Mouse (Mus musculus) liver, embryonic 13.5 days (tissue): Measurements from ENCODE around the gene Sun2. TPM values are rescaled to one million over a fixed set of nuclear protein-coding genes. Genes with fewer than 3 reads are reported as not detected.

Source experiments
- ATAC-seq: fragments of 200-750 bp; cut with Nextera tagmentation; 2 replicates; pipeline ENCODE4 v1.8.0; 2017; ENCODE audit warnings: low read depth, mild to moderate bottlenecking, moderate number of reproducible peaks, moderate library complexity
- DNase-seq: peaks from one replicate; pipeline ENCODE4 v3.0.0; 2022
- H3K27ac ChIP-seq: fragments of 300-500 bp; sonication (generic); 2 replicates; pipeline ENCODE4 v1.5.1; 2015; ENCODE audit warnings: moderate library complexity, mild to moderate bottlenecking, inconsistent platforms
- H3K27me3 ChIP-seq: fragments of 300-500 bp; sonication (generic); 2 replicates; pipeline ENCODE4 v1.6.1; 2015; ENCODE audit warnings: mild to moderate bottlenecking, inconsistent platforms
- H3K36me3 ChIP-seq: fragments of 300-500 bp; sonication (generic); 2 replicates; pipeline ENCODE4 v1.6.1; 2015; ENCODE audit warnings: mild to moderate bottlenecking, inconsistent platforms
- H3K4me1 ChIP-seq: fragments of 300-500 bp; sonication (generic); replicated peaks from 2 replicates; pipeline ENCODE4 v1.6.1; 2015; ENCODE audit warnings: inconsistent platforms
- H3K4me2 ChIP-seq: fragments of 300-500 bp; sonication (generic); 2 replicates; pipeline ENCODE4 v1.6.1; 2015; ENCODE audit warnings: inconsistent platforms, mild to moderate bottlenecking, moderate library complexity
- H3K4me3 ChIP-seq: fragments of 300-500 bp; sonication (generic); replicated peaks from 2 replicates; pipeline ENCODE4 v1.5.1; 2015; ENCODE audit warnings: mild to moderate bottlenecking, inconsistent platforms
- H3K9ac ChIP-seq: fragments of 300-500 bp; sonication (generic); 2 replicates; pipeline ENCODE4 v1.6.1; 2015; ENCODE audit warnings: mild to moderate bottlenecking, inconsistent platforms
- H3K9me3 ChIP-seq: fragments of 300-500 bp; sonication (generic); replicated peaks from 2 replicates; pipeline ENCODE4 v1.6.1; 2016; ENCODE audit warnings: inconsistent platforms
- WGBS: fragments of 180-500 bp; shearing (Covaris S2); methylation state at CpG from one replicate; pipeline ENCODE4 v1.1.7; 2015; ENCODE audit not compliant: insufficient replicate concordance; 5-methylcytosine and 5-hydroxymethylcytosine counted together
- polyA plus RNA-seq: library from polyadenylated mRNA; unstranded; fragments of >200 nt; fragmentation: Nextera tagmentation; extraction: Ambion mirVana; gene quantifications from 2 replicates; pipeline ENCODE4 v1.2.1, GENCODE M21; 2015

The Sun2 gene
- polyA plus RNA-seq: 1.3 and 1.5 TPM in 2 replicates

GRCm38 (mm10) chr15:79741921-79742705 is at the start of gene Sun2:
TSS of gene Sun2 (minus strand) at chr15:79742536.
- Histone ChIP-seq H3K27me3 (no peaks in the 10 kb centered on the region), H3K4me1 (peaks cover 40% of the 10 kb centered on the region), H3K36me3 (peaks cover 21% of the 10 kb centered on the region), H3K9ac (peak within 1 kb of the TSS; percentile 92), H3K4me3 (peak within 1 kb of the TSS; percentile 93), H3K9me3 (no peaks in the 10 kb centered on the region), H3K4me2 (peak within 1 kb of the TSS; percentile 95), H3K27ac (peak within 1 kb of the TSS; percentile 59)
- DNase-seq (peak; percentile 83), ATAC-seq (peak; percentile 90)
- under 1% methylated on average over 93 of the region's 93 CpGs for whole genome bisulfite sequencing

GRCm38 (mm10) chr15:79791502-79791901 is 49.2 kb upstream of the Sun2 start:
- ATAC-seq (no peak; the same call in 1 of the 2 replicates), DNase-seq (peak; percentile 37)
- Histone ChIP-seq H3K9ac (no peak overlapping the region), H3K27ac (no peak overlapping the region), H3K36me3 (no peaks in the 10 kb centered on the region), H3K4me2 (no peak overlapping the region), H3K4me3 (no peak overlapping the region), H3K9me3 (no peaks in the 10 kb centered on the region), H3K4me1 (no peaks in the 10 kb centered on the region), H3K27me3 (peaks cover 43% of the 10 kb centered on the region)
- 3% methylated on average over 12 of the region's 12 CpGs for WGBS

GRCm38 (mm10) chr15:79790905-79791304 is 48.6 kb upstream of the Sun2 start:
- DNase-seq: no peak
- Histone ChIP-seq H3K27me3 (peaks cover 45% of the 10 kb centered on the region), H3K4me2 (no peak overlapping the region), H3K9ac (no peak overlapping the region), H3K4me1 (no peaks in the 10 kb centered on the region), H3K9me3 (no peaks in the 10 kb centered on the region), H3K4me3 (no peak overlapping the region), H3K36me3 (no peaks in the 10 kb centered on the region), H3K27ac (no peak overlapping the region)
- no peak for ATAC-seq
- 62% methylated on average over 6 of the region's 6 CpGs for WGBS

GRCm38 (mm10) chr15:79790111-79790510 is 47.8 kb upstream of the Sun2 start:
- no peak overlapping the region for H3K27ac ChIP-seq
- ATAC-seq: no peak
- peaks cover 47% of the 10 kb centered on the region for H3K27me3 ChIP-seq
- H3K4me1 ChIP-seq: no peaks in the 10 kb centered on the region
- DNase-seq: no peak
- H3K9me3 ChIP-seq: no peaks in the 10 kb centered on the region
- no peak overlapping the region for H3K4me2 ChIP-seq
- H3K4me3 ChIP-seq: no peak overlapping the region
- no peaks in the 10 kb centered on the region for H3K36me3 ChIP-seq
- WGBS: 37% methylated on average over 8 of the region's 8 CpGs
- H3K9ac ChIP-seq: no peak overlapping the region

GRCm38 (mm10) chr15:79787815-79788214 is 45.5 kb upstream of the Sun2 start:
- H3K4me1 ChIP-seq: no peaks in the 10 kb centered on the region
- H3K4me2 ChIP-seq: no peak overlapping the region
- no peak overlapping the region for H3K4me3 ChIP-seq
- H3K9ac ChIP-seq: no peak overlapping the region
- WGBS: 51% methylated on average over 8 of the region's 8 CpGs
- ATAC-seq: no peak
- no peak for DNase-seq
- no peaks in the 10 kb centered on the region for H3K9me3 ChIP-seq
- no peak overlapping the region for H3K27ac ChIP-seq
- H3K27me3 ChIP-seq: peaks cover 40% of the 10 kb centered on the region
- H3K36me3 ChIP-seq: no peaks in the 10 kb centered on the region

- Histone ChIP-seq H3K27me3 (peaks cover 23% of the 10 kb centered on the region), H3K36me3 (no peaks in the 10 kb centered on the region), H3K4me1 (no peaks in the 10 kb centered on the region), H3K4me3 (no peak overlapping the region), H3K9ac (no peak overlapping the region), H3K9me3 (no peaks in the 10 kb centered on the region), H3K4me2 (no peak overlapping the region), H3K27ac (no peak overlapping the region)
- DNase-seq (no peak), ATAC-seq (no peak)
- 56% methylated on average over 1 of the region's 1 CpGs for whole genome bisulfite sequencing
Observed at GRCm38 (mm10) chr15:79785056-79785455, 42.7 kb upstream of the Sun2 start.

- Histone ChIP-seq H3K27ac (no peak within 1 kb of the TSS), H3K9ac (no peak within 1 kb of the TSS), H3K4me3 (no peak within 1 kb of the TSS), H3K4me2 (no peak within 1 kb of the TSS), H3K9me3 (no peaks in the 10 kb centered on the region), H3K36me3 (no peaks in the 10 kb centered on the region), H3K4me1 (peaks cover 21% of the 10 kb centered on the region), H3K27me3 (peaks cover 6% of the 10 kb centered on the region; the same call in 1 of the 2 replicates)
- DNase-seq (no peak), ATAC-seq (no peak)
Observed at GRCm38 (mm10) chr15:79777749-79778148, 35.4 kb upstream of the Sun2 start, which contains the start of gene Dnal4. TSS of gene Dnal4 (minus strand) at chr15:79777849.

GRCm38 (mm10) chr15:79775662-79776061 is 33.3 kb upstream of the Sun2 start:
- Histone ChIP-seq H3K4me1 (peaks cover 21% of the 10 kb centered on the region), H3K9ac (no peak overlapping the region), H3K36me3 (no peaks in the 10 kb centered on the region), H3K4me3 (no peak overlapping the region), H3K9me3 (no peaks in the 10 kb centered on the region), H3K4me2 (no peak overlapping the region), H3K27ac (no peak overlapping the region), H3K27me3 (peaks cover 6% of the 10 kb centered on the region; the same call in 1 of the 2 replicates)
- ATAC-seq: no peak
- DNase-seq: no peak
- WGBS: 52% methylated on average over 7 of the region's 7 CpGs

GRCm38 (mm10) chr15:79774117-79775027 is 32.0 kb upstream of the Sun2 start:
- DNase-seq: peak; percentile 92
- peak overlapping the region; percentile 37; the same call in 1 of the 2 replicates for H3K27ac ChIP-seq
- H3K27me3 ChIP-seq: peaks cover 6% of the 10 kb centered on the region; the same call in 1 of the 2 replicates
- no peaks in the 10 kb centered on the region for H3K36me3 ChIP-seq
- under 1% methylated on average over 50 of the region's 50 CpGs for WGBS
- peaks cover 21% of the 10 kb centered on the region for H3K4me1 ChIP-seq
- peak overlapping the region; percentile 69 for H3K4me3 ChIP-seq
- peak overlapping the region; percentile 73 for H3K9ac ChIP-seq
- peak overlapping the region; percentile 81 for H3K4me2 ChIP-seq
- no peaks in the 10 kb centered on the region for H3K9me3 ChIP-seq
- ATAC-seq: peak; percentile 99

- H3K27ac ChIP-seq: no peak overlapping the region
- H3K4me3 ChIP-seq: no peak overlapping the region
- WGBS: 70% methylated on average over 21 of the region's 21 CpGs
- H3K4me2 ChIP-seq: no peak overlapping the region
- ATAC-seq (no peak), DNase-seq (no peak)
- no peaks in the 10 kb centered on the region for H3K9me3 ChIP-seq
- H3K4me1 ChIP-seq: peaks cover 30% of the 10 kb centered on the region
- H3K36me3 ChIP-seq: no peaks in the 10 kb centered on the region
- H3K9ac ChIP-seq: no peak overlapping the region
- 0 out of 2 replicates have a peak, but pooled peaks cover 2% of the 10 kb centered on the region for H3K27me3 ChIP-seq
Observed at GRCm38 (mm10) chr15:79770629-79771240, 28.4 kb upstream of the Sun2 start.

GRCm38 (mm10) chr15:79768302-79768701 is 26.0 kb upstream of the Sun2 start:
- Histone ChIP-seq H3K9me3 (no peaks in the 10 kb centered on the region), H3K4me3 (no peak overlapping the region), H3K27me3 (no peaks in the 10 kb centered on the region), H3K27ac (no peak overlapping the region), H3K4me2 (no peak overlapping the region), H3K9ac (no peak overlapping the region), H3K4me1 (peaks cover 15% of the 10 kb centered on the region), H3K36me3 (0 out of 2 replicates have a peak, but pooled peaks cover 2% of the 10 kb centered on the region)
- no peak for ATAC-seq
- 31% methylated on average over 6 of the region's 6 CpGs for WGBS
- DNase-seq: no peak
